Mouse (Mus musculus) lung, adult 2 months (tissue): ENCODE measurements around the gene Furin. TPM values are rescaled to one million over a fixed set of nuclear protein-coding genes. Genes with fewer than 3 reads are reported as not detected.

Source experiments
- DNase-seq: peaks from one replicate; pipeline ENCODE4 v3.0.0; 2022
- H3K4me1 ChIP-seq: fragments of 200-500 bp; 2 replicates; pipeline ENCODE4 v1.6.1; 2011; ENCODE audit warnings: low read length; ENCODE audit not compliant: control insufficient read depth, insufficient read depth
- H3K4me3 ChIP-seq: fragments of 200-500 bp; replicated peaks from 2 replicates; pipeline ENCODE3; 2011; ENCODE audit warnings: low read depth, mild to moderate bottlenecking, control low read depth, low read length; ENCODE audit errors: extremely low read depth
- CTCF ChIP-seq: fragments of 200-500 bp; IDR thresholded peaks from 2 replicates; pipeline ENCODE4 v1.5.1; 2011; ENCODE audit warnings: mild to moderate bottlenecking, low read length, control low read depth; ENCODE audit not compliant: insufficient read depth
- POLR2A ChIP-seq: fragments of 200-500 bp; IDR thresholded peaks from 2 replicates; pipeline ENCODE4 v1.6.1; 2011; ENCODE audit warnings: low read depth, mild to moderate bottlenecking, control low read depth, low read length, borderline replicate concordance; ENCODE audit errors: extremely low read depth
- WGBS: fragments of 180-500 bp; shearing (Covaris S2); methylation state at CpG from one replicate; pipeline ENCODE4 v1.1.7; 2018; 5-methylcytosine and 5-hydroxymethylcytosine counted together
- polyA plus RNA-seq: library from polyadenylated mRNA; depleted of rRNA; stranded (reverse); fragments of >200 nt; gene quantifications from 2 replicates; pipeline ENCODE4 v1.2.3, GENCODE M21; 2012

Furin gene
- polyA plus RNA-seq, 1 experiment: 106 TPM

- Histone ChIP-seq H3K4me3 (no peak overlapping the region), H3K4me1 (0 out of 2 replicates have a peak, but pooled peaks cover 2% of the 10 kb centered on the region)
- no peak for DNase-seq
- no peak for TF ChIP-seq POLR2A
- no peak for TF ChIP-seq CTCF
- WGBS: 78% methylated on average over 7 of the region's 7 CpGs
These were observed 11.7 kb upstream of the Furin start for GRCm38 (mm10) chr7:80416969-80417368.

DNA sequence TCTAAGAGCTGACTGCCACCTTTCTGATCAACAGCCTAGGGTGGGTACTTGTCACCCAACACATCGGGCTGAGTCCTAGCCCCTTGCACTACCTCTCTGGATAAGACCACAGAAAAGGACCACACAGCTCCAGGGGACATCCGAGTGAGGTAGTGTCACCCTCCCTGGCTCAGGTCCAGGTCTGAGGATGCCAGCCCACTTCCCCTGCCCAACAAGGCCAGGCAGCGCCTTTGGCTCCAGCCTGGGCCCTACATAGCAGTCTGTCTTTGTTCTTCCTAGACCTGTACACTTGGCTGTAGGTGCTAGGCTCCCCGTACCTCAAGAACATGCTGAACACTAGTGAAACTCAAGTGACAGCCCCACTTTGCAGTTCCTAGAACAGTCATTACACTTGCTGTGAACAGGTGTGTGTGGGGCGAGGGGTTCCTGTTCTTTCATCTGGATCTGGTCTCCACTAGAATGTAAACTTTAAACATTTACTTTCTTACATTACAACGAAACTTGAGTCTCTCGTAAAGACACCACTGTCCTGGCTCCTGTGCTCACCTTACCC lies 9.1 kb upstream of the Furin start:
- WGBS: 67% methylated on average over 7 of the region's 7 CpGs
- 0 out of 2 replicates have a peak, but pooled peaks cover 2% of the 10 kb centered on the region for H3K4me1 ChIP-seq
- no peak overlapping the region for H3K4me3 ChIP-seq
- no peak for TF ChIP-seq POLR2A
- TF ChIP-seq CTCF: no peak
- DNase-seq: no peak

DNA sequence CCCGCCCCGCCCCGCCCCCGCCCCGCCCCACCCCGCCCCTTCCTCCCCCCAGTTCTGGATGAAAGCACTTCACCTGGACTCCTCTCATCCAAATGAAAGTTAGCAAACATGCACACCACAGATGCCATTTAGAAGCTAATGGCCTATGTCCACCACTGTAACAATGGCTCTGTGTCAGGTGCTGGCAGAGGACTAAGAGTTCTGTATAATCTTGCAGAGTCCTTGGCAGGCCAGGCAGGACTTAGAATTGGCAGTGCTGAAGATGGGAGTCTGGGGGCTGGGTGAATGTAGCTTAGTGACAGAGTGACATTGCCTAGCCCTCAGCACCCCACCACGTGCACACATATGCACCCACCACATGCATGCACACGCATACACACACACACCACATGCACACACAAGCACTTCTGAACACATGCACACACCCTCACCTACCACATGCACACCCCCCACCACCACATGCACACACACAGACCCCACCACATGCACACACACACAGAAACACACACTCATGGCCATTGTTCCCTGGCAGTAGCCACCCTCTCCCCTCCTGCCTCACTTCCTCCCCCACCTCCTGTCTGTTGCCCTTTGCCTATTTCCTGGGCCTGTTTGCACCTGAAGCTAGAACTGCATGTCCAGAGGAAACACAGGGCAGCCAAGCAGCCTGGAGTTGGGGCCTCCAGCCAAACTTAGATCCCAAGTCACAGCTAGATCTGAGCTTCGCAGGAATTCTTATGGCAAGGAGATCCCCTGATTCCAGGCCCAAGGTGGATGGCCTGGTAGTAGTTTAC lies 8.5 kb upstream of the Furin start:
- Histone ChIP-seq H3K4me1 (0 out of 2 replicates have a peak, but pooled peaks cover 2% of the 10 kb centered on the region), H3K4me3 (no peak overlapping the region)
- 72% methylated on average over 9 of the region's 9 CpGs for WGBS
- DNase-seq: no peak
- no peak for TF ChIP-seq POLR2A
- no peak for TF ChIP-seq CTCF

DNA sequence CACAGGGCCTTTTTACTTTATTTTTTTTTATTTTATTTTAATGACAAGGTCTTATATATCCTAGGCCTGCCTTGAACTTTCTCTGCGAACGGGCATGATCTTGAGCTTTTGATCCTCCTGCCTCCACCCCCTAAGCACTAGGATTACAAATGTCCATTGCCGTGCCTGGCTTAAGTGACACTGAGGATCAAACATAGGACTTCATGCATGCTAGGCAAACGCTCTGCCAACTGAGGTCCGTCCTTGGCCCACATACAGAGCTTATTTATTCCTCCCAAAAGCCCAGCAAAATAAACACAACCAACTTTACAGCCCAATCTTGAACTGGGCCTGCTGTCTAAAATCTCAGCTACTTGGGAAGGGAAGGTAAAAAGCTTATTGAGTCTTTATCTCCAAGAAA lies 7.5 kb upstream of the Furin start:
- Histone ChIP-seq H3K4me3 (no peak overlapping the region), H3K4me1 (0 out of 2 replicates have a peak, but pooled peaks cover 2% of the 10 kb centered on the region)
- TF ChIP-seq POLR2A (no peak), CTCF (no peak)
- no peak for DNase-seq
- WGBS: 83% methylated on average over 5 of the region's 5 CpGs

DNA sequence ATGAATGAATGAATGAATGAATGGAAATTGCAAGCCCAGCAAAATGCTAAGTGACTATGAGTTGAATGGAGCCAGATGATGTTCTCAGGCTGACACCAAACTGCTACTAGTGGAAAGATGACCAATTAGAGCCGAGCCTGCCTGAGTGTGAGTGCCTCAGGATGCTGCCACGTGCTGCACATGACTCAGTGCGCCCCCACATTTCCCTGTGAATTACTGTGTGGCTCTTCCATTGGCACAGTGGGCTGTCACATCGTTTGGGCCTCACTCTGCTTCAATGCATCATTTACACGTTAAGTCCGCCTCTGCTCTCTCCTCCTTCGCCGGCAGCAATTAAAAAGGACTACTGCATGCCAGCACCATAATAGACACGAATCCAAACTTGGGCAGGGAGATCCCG lies 7.0 kb upstream of the Furin start:
- no peak for DNase-seq
- H3K4me3 ChIP-seq: no peak overlapping the region
- H3K4me1 ChIP-seq: 0 out of 2 replicates have a peak, but pooled peaks cover 2% of the 10 kb centered on the region
- WGBS: 82% methylated on average over 10 of the region's 10 CpGs
- TF ChIP-seq CTCF: no peak
- no peak for TF ChIP-seq POLR2A

DNA sequence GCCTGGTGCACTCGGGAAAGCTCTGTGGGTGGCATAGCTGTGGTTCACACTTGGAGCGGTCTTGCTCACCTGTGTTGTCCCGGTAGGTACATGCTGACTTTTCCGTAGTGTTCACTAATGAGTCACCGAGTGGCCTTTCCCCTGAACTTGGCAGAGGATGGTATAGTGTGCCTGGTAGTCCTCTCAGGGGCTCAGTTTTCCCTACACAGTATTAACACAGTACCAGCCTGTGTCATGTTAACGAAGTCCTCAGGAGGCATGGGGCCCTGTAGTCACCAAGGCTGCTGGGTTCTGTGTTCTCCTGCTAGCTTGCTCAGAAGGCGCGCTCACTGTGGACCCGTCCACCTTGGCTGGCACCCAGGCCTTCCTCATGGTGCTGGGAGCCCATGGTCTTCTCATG lies 5.1 kb upstream of the Furin start:
- H3K4me3 ChIP-seq: no peak overlapping the region
- H3K4me1 ChIP-seq: 0 out of 2 replicates have a peak, but pooled peaks cover 2% of the 10 kb centered on the region
- TF ChIP-seq CTCF (no peak), POLR2A (no peak)
- 80% methylated on average over 9 of the region's 9 CpGs for WGBS
- no peak for DNase-seq

DNA sequence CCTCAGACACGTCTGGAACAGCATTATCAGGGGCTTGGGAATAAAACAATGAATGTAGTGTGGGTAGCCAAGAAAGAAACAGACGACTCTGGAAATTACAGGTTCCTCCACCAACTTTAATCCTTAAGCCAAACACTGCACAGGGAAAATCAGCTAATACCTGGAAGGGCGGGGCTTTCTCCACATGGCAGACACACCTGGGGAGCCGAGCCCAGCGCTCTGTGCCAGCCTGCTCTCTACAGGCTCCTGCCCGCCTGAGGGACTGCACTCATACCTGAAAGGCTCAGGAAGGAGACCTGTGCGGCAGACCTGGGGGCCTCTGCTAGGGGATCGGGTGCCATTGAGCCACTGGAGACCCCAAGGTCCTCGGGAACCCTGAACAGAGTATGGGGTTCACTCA lies 2.5 kb upstream of the Furin start:
- no peak overlapping the region for H3K4me3 ChIP-seq
- no peak for TF ChIP-seq POLR2A
- no peak for TF ChIP-seq CTCF
- WGBS: 66% methylated on average over 9 of the region's 9 CpGs
- DNase-seq: no peak
- H3K4me1 ChIP-seq: peaks cover 3% of the 10 kb centered on the region; the same call in 1 of the 2 replicates

GRCm38 (mm10) chr7:80406186-80406585 lies 950 bp upstream of the Furin start:
- no peak overlapping the region for H3K4me3 ChIP-seq
- WGBS: 78% methylated on average over 3 of the region's 3 CpGs
- TF ChIP-seq CTCF: no peak
- no peak for TF ChIP-seq POLR2A
- DNase-seq: no peak
- H3K4me1 ChIP-seq: peaks cover 3% of the 10 kb centered on the region; the same call in 1 of the 2 replicates

GRCm38 (mm10) chr7:80404101-80404894 lies 938 bp downstream of the Furin start:
- WGBS: 53% methylated on average over 7 of the region's 7 CpGs
- peak overlapping the region; percentile 19 for H3K4me3 ChIP-seq
- H3K4me1 ChIP-seq: peaks cover 8% of the 10 kb centered on the region; the same call in 1 of the 2 replicates
- TF ChIP-seq POLR2A (no peak; the same call in 1 of the 2 replicates), CTCF (no peak)
- DNase-seq: no peak
